Mouse (Mus musculus) bone marrow macrophage, adult 2 months (primary cell): Measurements from ENCODE around the gene Prpf40b.

Experiments used
- CTCF ChIP-seq: IDR thresholded peaks from 2 replicates; pipeline ENCODE4 v1.5.1; 2012; ENCODE audit warnings: low read depth, mild to moderate bottlenecking, low read length, moderate library complexity
- POLR2A ChIP-seq: IDR thresholded peaks from 2 replicates; pipeline ENCODE4 v1.6.1; 2012; ENCODE audit warnings: mild to moderate bottlenecking, low read depth, low read length, borderline replicate concordance

GRCm38 (mm10) chr15:99343414-99344147 is 48.7 kb downstream of the Prpf40b start:
- TF ChIP-seq CTCF (no peak), POLR2A (no peak)
